Mouse (Mus musculus) left cerebral cortex, adult 18-20 months (tissue): ENCODE measurements at regions not wholly inside any gene's neighbourhood (a gene's known extent, or its start where the extent isn't known, plus 50 kb on each side); places are given as distances from the start of the nearest gene placed in this dataset.

Experiments
- DNase-seq, 2 experiments: peaks; one replicate each; pipeline ENCODE4 v3.0.0; 2021 to 2022; ENCODE audit warnings: low spot score in 2 of 2, mixed read lengths in 1 of 2

DNA sequence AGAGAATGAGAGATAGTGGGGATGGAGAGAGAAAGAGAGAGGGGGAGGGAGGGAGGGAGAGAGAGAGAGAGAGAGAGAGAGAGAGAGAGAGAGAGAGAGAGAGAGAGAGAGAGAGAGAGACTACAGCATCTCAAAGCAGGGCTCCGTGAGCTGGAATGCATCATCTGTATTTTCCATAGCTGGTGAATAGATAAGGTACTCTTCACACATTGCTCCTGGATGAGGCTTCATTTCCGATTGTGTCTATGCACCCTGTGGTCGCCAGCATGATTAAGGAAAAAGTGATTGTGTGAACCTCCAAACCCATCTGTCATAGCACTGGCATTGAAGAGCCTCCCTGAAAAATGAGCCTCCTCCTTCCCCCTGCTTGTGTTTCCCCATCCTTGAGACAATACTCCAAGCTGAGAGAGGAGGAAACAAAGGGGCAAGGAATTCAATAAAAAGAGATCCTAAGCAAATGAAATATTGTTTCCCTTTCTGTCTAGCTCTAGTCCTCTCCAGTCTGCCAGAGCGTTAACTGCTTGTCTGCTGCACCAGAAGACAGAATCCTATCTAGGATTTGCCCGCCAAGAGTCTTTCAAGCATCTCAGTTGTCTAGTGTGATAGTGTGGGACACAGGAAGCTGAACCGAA is 130.4 kb upstream of the Spats2l start:
- no peak for DNase-seq

DNA sequence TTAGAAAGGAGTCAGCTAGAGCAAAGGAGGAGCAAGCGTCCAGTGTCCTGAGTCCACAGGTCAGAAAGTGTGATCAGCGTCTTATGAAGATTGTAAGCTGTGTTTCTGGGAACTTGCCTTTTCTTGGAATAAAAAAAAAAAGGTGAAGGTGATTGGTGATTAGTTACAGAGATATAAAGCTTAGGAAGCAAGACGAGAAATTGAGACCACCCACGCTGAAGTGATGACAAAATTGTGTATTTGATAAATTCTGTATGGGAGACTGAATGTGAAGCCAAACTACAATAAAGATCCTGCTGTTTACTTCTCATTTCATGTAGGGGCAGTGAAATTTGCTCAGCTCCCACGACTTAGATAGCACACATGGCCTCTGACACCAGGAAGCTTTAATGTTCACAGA is 109.0 kb upstream of the Spats2l start:
- DNase-seq, result no peak

DNA sequence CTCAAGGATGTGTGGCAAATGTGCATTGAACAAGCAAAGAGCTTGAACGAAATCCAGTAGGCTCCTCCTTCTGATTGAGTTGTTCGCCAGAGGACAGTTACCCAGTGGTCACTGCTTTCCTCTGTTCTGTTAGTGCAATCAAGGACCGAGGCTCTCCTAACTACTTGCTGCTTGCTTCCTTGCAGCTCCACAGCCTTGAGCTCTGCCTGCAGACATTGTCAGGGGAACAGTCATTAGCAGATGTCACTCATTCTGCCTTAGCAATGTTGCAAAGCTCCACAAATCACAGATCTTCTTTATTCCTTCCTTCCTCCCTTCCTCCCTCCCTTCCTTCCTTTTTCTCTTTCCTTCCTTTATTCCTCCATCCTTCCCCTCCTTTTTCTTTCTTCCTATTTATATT is 108.2 kb upstream of the Spats2l start:
- no peak for DNase-seq

DNA sequence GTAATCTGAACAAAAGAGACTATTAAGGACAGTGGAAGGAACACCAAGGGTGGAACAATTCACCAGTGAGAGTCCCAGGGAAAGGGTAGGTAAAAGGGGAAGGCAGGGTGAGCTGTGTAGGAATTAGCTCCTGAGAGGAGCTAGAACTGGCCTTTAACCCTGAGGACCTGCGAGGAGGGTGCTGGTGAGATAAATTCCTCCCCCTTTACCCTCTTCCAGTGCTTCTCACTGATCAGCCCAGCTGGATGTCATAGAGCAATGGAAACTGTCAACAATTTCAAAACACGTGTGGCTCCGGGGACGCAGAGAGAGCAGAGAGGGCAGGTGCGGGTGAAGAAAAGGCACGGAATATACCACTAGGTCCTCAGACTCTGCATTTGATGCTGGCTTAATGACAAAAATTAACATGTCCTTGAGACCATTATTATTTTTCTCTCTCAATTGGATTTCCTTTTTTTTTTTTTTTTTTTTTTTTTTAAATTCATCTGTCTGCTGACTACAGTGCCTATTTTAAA is 107.7 kb upstream of the Spats2l start:
- DNase-seq, result no peak

DNA sequence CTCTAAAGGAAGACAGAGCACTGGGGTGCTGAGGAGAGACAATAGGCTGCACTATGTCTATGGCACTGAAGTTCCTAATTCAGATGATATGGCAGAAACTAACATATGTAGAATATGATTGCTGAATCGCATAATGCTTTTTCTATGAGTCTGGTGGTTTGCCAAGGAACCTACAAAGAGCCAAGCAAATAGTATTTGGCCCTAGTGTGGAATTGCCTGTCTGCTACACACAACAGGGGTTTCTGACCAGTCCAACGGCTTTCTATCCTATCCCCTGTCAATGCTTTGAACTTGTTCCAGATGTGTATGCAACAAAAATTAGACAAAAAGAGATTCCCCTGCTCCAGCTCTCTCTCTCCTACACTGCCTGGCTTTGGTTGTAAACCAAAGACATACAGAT is 100.5 kb upstream of the Spats2l start:
- no peak for DNase-seq

DNA sequence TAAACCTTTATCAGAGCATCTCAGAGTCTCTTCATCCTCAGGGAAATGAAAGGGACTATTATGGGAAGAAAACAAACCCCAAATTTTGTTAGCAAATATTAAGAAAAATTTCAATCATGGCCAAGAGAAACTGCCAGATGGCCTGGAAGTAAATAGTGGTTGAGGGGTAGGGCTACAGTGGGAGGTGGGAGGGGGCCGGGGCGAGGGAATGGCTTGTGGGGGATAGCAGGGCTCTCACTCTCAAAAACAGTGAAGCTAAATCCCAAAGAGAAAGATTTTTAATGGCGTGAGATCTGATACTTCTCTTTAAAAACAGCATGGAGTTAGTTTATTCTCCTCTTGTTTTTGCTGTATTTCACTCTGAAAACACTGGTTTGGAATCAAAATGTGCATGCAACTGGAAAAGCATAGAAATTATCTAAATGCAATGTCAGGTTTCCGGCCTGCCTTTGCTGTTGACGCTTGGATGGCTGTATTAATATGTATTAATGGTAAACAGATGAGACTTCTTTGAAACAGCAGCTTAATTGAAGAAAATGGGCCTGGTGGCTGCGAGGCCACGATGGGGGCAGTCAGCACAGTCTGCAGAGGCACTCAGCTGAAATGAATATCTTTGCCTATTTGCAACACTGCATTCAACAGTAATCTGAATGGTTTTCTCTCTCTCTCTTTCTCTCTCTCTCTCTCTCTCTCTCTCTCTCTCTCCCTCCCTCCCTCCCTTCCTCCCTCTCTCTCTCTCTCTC is 99.8 kb upstream of the Spats2l start:
- DNase-seq, result no peak

DNA sequence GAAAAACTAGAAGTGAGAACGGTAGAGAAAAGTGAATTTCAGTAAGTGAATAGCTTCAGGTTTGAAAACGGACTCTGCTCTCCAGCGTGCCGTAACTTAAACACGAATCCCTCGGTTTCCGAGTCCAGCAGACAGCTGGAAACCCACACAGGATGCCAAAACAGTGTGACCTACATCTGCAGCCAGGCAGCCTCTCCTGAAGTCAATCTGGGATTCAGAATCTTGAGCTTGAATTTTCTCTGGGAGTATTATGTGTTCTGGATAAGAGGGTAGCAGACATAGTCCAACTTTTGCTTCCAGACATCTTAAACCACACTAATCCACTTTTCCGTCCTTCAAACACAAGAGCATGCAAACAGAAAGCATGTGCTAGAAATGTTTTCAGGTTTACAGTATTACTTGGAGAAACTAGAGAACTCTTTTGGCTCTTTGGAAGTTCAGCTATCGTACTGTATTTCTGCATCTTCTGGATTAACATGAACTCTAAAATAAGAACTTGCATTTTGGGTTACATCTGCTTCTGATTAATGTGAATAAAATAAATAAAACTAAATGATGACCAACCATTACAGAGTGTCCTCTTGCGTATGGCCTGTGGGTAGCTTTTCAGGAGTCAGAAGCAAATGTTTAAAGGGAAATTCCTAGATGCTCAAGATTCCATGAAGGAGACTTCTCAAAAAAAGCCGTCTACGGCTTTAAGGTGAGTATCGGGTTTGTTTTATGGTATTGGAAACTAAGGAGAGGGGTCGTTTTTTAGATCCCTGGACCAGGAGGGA is 89.4 kb upstream of the Spats2l start:
- no peak for DNase-seq

DNA sequence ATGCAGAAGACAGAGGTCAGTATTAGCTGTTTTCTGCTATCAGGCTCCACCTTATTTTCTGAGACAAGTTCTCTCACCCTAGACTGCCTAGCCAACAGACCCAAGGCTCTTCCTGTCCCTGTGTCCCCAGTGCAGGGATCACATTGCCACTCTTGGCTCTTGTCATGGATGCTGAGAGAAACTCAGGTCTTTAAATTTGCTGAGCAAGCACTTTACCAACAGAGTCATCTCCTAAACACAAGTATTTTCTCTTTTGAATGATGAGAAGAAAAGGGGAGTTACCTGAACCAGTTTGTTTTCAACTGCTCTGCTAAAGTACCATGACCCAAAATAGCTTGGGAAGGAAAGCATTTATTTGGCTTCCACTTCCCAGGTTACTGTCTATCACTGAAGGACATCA is 84.7 kb upstream of the Spats2l start:
- DNase-seq, result no peak

DNA sequence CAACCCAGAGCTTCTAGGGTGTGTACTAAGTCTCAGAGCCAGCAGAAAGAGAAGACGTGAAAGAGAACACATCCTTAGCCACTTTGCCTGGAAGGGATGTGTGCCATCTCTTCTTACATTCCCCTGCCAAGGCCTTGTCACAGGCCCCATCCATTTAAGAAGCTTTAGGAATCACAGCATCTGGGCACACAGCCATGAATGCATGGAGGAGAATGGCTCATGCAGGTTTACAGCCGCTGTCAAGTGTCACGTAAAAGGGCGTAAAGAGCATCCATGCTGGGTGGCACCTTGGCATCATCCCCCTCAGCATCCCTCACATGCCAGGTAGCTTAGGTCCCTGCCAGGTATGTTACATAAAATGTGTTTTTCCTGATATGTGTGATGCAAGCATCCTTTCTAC is 66.1 kb upstream of the Spats2l start:
- DNase-seq, result no peak

DNA sequence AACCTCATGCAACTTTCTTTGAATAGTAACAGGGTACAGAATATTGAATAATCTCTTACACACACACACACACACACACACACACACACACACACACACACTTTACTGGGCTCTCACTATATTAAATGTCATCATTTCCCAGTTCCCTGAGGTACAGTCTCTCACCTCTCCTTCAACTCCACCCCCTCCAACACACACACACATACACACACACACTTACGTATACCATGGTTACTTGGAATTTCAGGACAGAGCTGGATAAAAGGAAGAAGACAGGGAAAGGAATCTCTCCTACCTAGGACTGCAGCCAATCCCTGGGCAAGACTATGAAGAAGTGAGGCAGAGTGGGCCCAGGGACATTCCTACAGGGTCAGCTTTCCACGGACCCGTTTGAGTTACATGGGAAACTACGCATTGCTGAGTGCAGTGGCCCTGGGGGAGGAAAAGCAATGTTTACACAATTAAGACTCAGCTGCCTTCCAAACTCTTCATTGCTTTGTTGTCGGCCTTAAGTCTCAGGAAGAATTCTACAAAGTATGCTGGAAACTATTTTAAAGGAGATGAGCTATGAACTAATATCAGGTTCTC is 61.0 kb upstream of the Spats2l start:
- no peak for DNase-seq

DNA sequence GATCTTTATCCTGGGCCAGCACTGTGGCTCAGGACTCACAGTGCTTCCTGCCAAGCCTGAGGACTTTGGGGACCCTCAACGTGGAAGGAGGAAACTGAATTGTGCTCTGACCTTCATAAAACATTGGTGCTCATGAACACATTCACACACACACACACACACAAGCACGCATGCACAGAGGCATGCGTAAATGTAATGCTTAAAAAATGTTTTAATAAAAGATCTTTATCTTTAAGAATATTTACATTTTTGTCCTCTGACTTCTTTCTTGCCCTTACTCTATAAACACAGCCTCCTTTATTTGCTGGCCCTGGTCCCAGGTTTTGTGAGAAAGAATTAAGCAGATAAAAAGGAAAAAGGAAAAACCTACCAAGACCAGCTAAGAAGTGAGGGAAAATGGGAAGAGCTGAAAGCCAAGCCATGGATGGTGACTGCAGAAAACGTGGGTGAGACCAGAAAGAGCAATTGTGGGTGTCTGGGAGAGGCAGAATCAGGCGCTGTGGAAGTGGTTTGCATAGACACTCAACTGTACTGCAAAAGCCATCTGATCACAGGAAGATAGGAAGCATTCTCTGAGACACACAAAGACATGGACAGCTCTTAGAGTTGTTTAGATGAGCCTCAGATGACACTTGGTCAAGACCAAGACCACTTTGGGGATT is 56.7 kb upstream of the Spats2l start:
- peak in 1 of 2 experiments; percentile 23 for DNase-seq

DNA sequence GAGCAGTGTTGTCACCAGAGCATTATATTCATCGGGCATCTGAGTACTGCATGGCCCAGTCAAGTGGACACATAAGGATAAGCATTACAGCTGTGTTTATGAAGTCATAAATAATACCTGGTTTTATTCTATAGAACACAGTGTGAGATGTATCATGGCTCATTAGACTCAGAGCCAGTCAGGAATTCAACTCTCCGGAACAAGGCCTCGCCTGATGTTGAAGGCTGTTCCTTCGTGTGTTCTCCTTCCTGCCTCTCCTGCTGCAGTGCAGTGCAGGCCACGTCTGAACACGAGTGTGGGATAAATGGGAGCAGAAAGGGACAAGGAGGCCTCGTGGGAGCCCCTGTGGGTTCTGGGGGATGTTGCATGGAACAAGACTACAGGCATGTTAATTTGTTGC is 55.6 kb upstream of the Spats2l start:
- no peak for DNase-seq
